Mouse (Mus musculus) intestine, embryonic 14.5 days (tissue): Measurements from ENCODE around the gene Tpst2. TPM values are rescaled to one million over a fixed set of nuclear protein-coding genes. Genes with fewer than 3 reads are reported as not detected.

Source experiments
- ATAC-seq: fragments of 200-750 bp; cut with Nextera tagmentation; replicated peaks from 2 replicates; pipeline ENCODE4 v1.8.0; 2017; ENCODE audit warnings: low read depth, moderate number of reproducible peaks, moderate TSS enrichment, moderate library complexity; ENCODE audit not compliant: low FRiP score, low TSS enrichment
- DNase-seq: peaks from one replicate; pipeline ENCODE4 v3.0.0-alpha.2; 2018; ENCODE audit warnings: low spot score
- H3K27ac ChIP-seq: fragments of 300-500 bp; sonication (generic); 2 replicates; pipeline ENCODE4 v1.5.1; 2014; ENCODE audit warnings: low read depth, mild to moderate bottlenecking, control low read depth
- H3K27me3 ChIP-seq: fragments of 300-500 bp; sonication (generic); replicated peaks from 2 replicates; pipeline ENCODE4 v1.6.1; 2014; ENCODE audit warnings: low read length, control low read depth; ENCODE audit not compliant: control insufficient read depth, insufficient read depth
- H3K36me3 ChIP-seq: fragments of 300-500 bp; sonication (generic); 2 replicates; pipeline ENCODE4 v1.6.1; 2014; ENCODE audit warnings: low read length, control low read depth; ENCODE audit not compliant: control insufficient read depth, insufficient read depth
- H3K4me1 ChIP-seq: fragments of 300-500 bp; sonication (generic); replicated peaks from 2 replicates; pipeline ENCODE4 v1.6.1; 2014; ENCODE audit warnings: low read length, control low read depth, mixed read lengths; ENCODE audit not compliant: control insufficient read depth, insufficient read depth
- H3K4me2 ChIP-seq: fragments of 300-500 bp; sonication (generic); 2 replicates; pipeline ENCODE4 v1.6.1; 2014; ENCODE audit warnings: low read length
- H3K4me3 ChIP-seq: fragments of 300-500 bp; sonication (generic); 2 replicates; pipeline ENCODE4 v1.5.1; 2014; ENCODE audit warnings: low read depth, low read length, control low read depth, mixed read lengths
- H3K9ac ChIP-seq: fragments of 300-500 bp; sonication (generic); 2 replicates; pipeline ENCODE4 v1.6.1; 2014; ENCODE audit warnings: mild to moderate bottlenecking, low read length
- H3K9me3 ChIP-seq: fragments of 300-500 bp; sonication (generic); 2 replicates; pipeline ENCODE4 v1.6.1; 2016; ENCODE audit warnings: low read length, control low read depth; ENCODE audit not compliant: control insufficient read depth
- WGBS: fragments of 180-500 bp; shearing (Covaris S2); extraction: QIAGEN DNeasy Blood & Tissue Kit; methylation state at CpG from one replicate; pipeline ENCODE4 v1.1.7; 2014; 5-methylcytosine and 5-hydroxymethylcytosine counted together
- polyA plus RNA-seq: library from polyadenylated mRNA; unstranded; fragments of >200 nt; fragmentation: Nextera tagmentation; extraction: Ambion mirVana; gene quantifications from 2 replicates; pipeline ENCODE4 v1.2.1, GENCODE M21; 2014

Gene Tpst2
- polyA plus RNA-seq, 1 experiment from 2014 or later, result 40.8 TPM

DNA sequence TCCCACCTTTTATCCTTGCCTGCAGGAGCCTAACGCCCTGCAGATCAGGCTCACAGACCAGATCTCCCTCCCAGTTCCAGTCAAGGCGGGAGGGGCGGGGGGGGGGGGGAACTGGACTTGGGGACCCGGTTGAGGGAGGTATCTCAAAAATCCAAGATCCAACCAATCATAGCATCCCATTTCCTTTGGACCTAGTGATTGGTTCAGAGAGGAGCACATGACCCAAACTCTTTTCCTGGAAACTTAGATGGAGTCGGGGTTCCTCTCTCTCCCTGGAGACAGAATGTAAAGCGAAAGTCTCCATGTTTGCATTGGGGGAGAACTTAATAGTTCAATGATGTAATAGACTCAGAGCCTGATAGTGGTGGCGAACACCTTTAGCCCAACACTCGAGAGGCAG lies 29.1 kb upstream of the Tpst2 start:
- Histone ChIP-seq H3K4me2 (no peak overlapping the region), H3K9ac (no peak overlapping the region), H3K4me1 (no peaks in the 10 kb centered on the region), H3K27ac (no peak overlapping the region), H3K36me3 (no peaks in the 10 kb centered on the region), H3K9me3 (no peaks in the 10 kb centered on the region), H3K4me3 (no peak overlapping the region), H3K27me3 (no peaks in the 10 kb centered on the region)
- DNase-seq, result no peak
- ATAC-seq, result no peak
- WGBS, result 37% methylated on average over 8 of the region's 8 CpGs

DNA sequence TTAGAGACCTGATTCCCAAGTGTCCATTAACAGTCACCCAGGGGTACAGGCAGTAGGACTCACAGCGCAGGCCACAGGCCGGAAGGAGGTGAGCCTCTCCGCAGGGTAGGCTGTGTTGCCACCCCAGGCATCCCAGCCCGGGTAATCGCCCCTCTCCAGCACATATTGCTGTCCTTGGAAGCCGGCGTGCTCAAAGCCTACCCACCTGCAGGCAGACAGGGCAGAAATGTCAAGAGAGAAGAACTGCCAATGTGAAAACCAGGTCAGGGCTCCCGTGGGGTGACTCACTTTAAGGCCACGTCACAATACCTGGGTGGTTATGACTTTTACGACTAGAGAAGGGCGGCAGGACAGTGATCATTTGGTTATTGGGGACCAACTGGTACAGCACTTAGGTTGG lies 27.4 kb upstream of the Tpst2 start:
- ATAC-seq, result no peak

DNA sequence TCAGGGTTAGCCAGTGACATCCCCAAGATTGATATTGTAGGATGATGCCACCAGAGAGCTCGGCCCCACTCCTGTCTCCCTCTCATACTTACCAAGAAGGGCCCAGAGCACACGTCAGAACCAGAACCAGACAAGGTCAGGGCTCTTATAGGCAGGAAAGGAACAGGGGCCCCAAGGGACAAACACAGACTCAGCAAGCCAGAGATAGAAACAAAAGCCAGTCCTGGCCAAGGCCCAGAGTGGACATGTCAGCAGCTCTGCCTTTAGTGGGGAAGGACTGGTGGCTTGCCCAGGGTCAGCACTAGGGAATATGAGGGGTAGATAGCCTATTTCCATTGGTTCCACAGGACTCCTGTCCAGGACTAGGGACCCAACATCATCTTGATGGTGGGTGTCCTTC lies 24.1 kb upstream of the Tpst2 start, which contains the start of gene Cryba4:
Cryba4 (minus strand) TSS at position 119 of the 400 bp plus-strand sequence.
- Histone ChIP-seq H3K27me3 (no peaks in the 10 kb centered on the region), H3K4me1 (no peaks in the 10 kb centered on the region), H3K9ac (no peak within 1 kb of the TSS), H3K4me3 (no peak within 1 kb of the TSS), H3K36me3 (no peaks in the 10 kb centered on the region), H3K4me2 (no peak within 1 kb of the TSS), H3K27ac (no peak within 1 kb of the TSS), H3K9me3 (no peaks in the 10 kb centered on the region)
- WGBS, result 52% methylated on average over 2 of the region's 2 CpGs
- ATAC-seq, result no peak
- DNase-seq, result no peak

More for the DNA sequence above, 27.4 kb upstream of the Tpst2 start:
- Histone ChIP-seq H3K9ac (no peak overlapping the region), H3K4me2 (no peak overlapping the region), H3K9me3 (no peaks in the 10 kb centered on the region), H3K27me3 (no peaks in the 10 kb centered on the region), H3K36me3 (no peaks in the 10 kb centered on the region), H3K27ac (no peak overlapping the region), H3K4me1 (no peaks in the 10 kb centered on the region), H3K4me3 (no peak overlapping the region)
- WGBS, result 87% methylated on average over 11 of the region's 11 CpGs
- no peak for DNase-seq

DNA sequence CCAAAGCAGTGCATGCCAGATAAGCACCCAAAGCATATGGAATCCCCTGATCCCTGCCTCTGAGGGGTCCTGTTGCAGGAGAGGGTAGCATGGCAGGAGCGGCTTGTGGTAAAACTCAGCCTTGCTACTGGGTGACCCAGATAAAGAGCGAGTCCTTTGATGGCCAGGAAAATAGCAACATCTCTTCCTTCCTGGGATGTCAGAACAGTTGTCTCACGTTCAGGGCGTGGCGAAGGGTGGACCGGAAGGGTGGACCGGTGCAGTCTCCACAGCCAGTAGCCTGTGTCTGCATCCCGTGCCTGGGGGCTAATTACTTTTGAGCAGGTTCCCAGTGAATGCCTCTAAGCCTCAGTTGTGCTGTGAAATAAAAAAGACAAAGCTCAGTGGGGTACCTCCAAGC lies 23.3 kb upstream of the Tpst2 start:
- 54% methylated on average over 8 of the region's 8 CpGs for WGBS
- H3K9me3 ChIP-seq, result no peaks in the 10 kb centered on the region
- H3K4me2 ChIP-seq, result no peak overlapping the region
- H3K9ac ChIP-seq, result no peak overlapping the region
- H3K36me3 ChIP-seq, result no peaks in the 10 kb centered on the region
- no peaks in the 10 kb centered on the region for H3K27me3 ChIP-seq
- no peak for ATAC-seq
- no peak overlapping the region for H3K4me3 ChIP-seq
- H3K27ac ChIP-seq, result no peak overlapping the region
- no peaks in the 10 kb centered on the region for H3K4me1 ChIP-seq
- DNase-seq, result no peak

DNA sequence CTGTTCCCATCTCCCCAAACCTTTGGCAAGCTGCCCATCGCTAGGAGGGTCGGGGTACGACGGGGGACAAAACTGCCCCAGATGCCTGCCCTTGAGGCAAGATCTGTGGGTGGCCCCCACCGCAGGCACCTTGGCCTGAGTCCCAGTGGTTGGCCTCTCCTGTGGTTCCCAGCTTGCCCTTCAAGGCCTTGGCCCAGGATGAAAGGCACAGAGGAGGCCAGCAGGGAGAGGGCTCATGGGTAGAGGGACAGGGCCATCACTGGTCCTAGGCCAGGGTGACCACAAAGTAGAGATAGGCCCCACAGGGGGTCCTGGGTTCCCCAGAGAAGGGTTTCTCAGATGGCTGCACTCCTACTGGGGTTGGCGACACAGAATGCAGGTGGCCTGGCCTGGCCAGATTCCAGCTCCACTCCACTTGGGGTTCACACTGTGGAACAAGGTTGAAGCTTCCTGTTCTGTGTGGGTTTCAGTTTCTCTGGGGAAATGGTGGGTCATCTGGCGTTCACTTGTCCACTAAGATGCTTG lies 22.1 kb upstream of the Tpst2 start:
- DNase-seq (no peak), ATAC-seq (no peak)
- no peaks in the 10 kb centered on the region for H3K4me1 ChIP-seq
- H3K4me3 ChIP-seq, result no peak overlapping the region
- H3K4me2 ChIP-seq, result no peak overlapping the region
- H3K9ac ChIP-seq, result no peak overlapping the region
- H3K9me3 ChIP-seq, result no peaks in the 10 kb centered on the region
- WGBS, result 71% methylated on average over 7 of the region's 7 CpGs
- no peaks in the 10 kb centered on the region for H3K36me3 ChIP-seq
- no peak overlapping the region for H3K27ac ChIP-seq
- no peaks in the 10 kb centered on the region for H3K27me3 ChIP-seq

DNA sequence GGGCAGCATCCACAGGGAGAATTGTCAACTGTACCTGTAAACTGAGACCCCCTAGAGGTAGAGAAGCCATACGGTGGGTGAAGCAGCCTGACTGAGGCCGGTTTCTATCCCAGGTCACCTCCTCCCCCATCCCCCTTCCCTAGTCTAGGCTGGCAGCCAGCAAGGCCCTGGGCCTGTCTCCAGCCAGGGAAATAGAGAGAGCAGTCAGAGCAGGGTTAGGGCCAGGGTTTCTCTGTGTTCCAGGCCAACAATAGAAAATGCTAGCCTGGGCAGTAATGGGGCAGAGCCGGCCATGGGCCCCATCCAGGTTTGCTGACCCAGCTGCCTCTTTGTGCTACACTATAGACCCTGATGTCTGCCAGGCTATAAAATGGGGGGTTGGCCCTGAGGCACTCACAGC lies 21.1 kb upstream of the Tpst2 start, which contains the start of gene Crybb1:
Crybb1 (plus strand) TSS at position 390 of the 400 bp plus-strand sequence.
- ATAC-seq, result no peak
- no peaks in the 10 kb centered on the region for H3K4me1 ChIP-seq
- H3K9ac ChIP-seq, result no peak within 1 kb of the TSS
- DNase-seq, result no peak
- H3K27me3 ChIP-seq, result no peaks in the 10 kb centered on the region
- H3K27ac ChIP-seq, result no peak within 1 kb of the TSS
- 50% methylated on average over 3 of the region's 3 CpGs for WGBS
- no peak within 1 kb of the TSS for H3K4me3 ChIP-seq
- no peaks in the 10 kb centered on the region for H3K9me3 ChIP-seq
- H3K4me2 ChIP-seq, result no peak within 1 kb of the TSS
- H3K36me3 ChIP-seq, result no peaks in the 10 kb centered on the region

DNA sequence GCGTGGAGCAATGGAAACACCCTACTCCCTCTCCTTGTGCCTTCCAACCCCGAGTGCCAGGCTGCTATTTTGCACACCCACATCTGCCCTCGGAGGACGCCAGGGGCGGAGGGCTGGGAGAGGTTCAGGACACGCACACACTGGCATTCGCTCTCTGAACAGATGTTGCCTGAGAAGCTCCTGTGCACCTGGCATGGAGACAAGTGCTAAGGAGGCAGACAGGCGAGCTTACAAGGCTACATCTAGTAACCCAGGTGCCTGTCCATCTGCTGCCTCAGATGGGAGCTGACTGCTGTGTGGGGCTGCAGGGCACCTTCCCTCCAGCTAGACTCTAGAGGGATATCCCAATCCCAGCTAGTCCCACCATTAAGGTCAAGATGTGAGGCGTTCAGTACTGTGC lies 20.0 kb upstream of the Tpst2 start:
- Histone ChIP-seq H3K9ac (no peak overlapping the region), H3K4me3 (no peak overlapping the region), H3K36me3 (no peaks in the 10 kb centered on the region), H3K4me2 (no peak overlapping the region), H3K4me1 (no peaks in the 10 kb centered on the region), H3K27ac (no peak overlapping the region), H3K27me3 (no peaks in the 10 kb centered on the region), H3K9me3 (no peaks in the 10 kb centered on the region)
- ATAC-seq (no peak), DNase-seq (no peak)
- 77% methylated on average over 9 of the region's 9 CpGs for WGBS

DNA sequence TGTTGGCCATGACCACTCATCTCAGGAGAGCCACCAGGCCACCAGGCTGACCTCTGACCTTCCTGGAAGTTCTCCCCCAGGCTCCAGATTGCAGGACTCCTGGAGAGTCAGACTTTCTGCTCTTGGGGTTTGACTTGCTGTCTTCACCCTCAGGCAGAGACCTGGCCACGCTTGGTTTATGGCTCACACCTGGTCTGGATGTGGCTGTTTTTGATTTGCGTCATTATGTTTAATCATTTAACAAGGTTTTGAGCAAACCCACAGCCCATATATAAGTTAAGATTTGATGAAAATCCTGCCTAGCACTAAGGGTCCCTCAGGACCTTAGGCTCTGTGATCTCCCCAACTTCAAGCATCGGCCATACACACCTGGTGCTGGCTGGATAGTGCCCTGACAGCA lies 18.6 kb upstream of the Tpst2 start:
- Histone ChIP-seq H3K4me1 (no peaks in the 10 kb centered on the region), H3K9me3 (no peaks in the 10 kb centered on the region), H3K4me2 (no peak overlapping the region), H3K27me3 (no peaks in the 10 kb centered on the region), H3K36me3 (no peaks in the 10 kb centered on the region), H3K27ac (no peak overlapping the region), H3K4me3 (no peak overlapping the region), H3K9ac (no peak overlapping the region)
- DNase-seq (no peak), ATAC-seq (no peak)
- 77% methylated on average over 3 of the region's 3 CpGs for WGBS

DNA sequence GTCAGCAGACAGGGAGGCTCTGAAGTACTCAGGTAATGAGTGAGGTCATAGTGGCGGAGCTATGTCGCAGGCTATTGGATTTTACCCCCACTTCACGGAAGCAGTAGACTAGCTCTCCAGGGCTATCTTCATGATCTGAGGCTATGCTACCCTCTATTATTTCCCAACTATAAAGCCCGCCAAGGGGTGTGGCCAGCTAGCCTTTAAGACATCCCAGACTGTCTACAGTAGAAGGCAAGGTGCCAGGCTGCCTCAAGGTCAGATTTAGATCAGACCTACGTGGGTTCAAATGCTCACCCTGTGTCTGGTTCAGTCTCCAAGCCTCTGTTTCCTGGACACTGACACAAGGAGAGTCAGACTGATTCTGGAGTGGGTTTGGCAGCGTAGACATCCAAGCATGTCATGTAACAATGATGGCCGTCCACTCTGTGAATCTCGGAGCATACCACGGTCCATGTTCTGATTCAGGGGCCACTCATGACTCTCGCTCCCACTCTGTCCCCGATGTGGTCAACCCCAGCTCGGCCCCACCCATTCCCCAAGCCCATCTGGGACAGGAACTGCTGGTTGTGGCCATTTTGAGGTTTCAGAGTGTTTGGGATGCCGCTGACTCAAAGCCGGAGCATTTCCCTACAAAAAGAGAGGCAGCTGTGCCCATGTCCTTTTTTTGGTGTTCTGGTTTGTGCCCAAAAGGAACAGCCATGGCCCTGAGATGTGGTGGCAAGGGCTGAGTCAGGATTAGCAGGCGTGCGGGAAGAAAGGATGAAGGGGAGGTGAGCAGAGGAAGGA lies 16.4 kb upstream of the Tpst2 start:
- Histone ChIP-seq H3K9me3 (no peaks in the 10 kb centered on the region), H3K27ac (no peak overlapping the region), H3K4me2 (no peak overlapping the region), H3K27me3 (no peaks in the 10 kb centered on the region), H3K9ac (no peak overlapping the region), H3K4me3 (no peak overlapping the region), H3K36me3 (no peaks in the 10 kb centered on the region), H3K4me1 (no peaks in the 10 kb centered on the region)
- ATAC-seq, result 0 out of 2 replicates have a peak, but pooled peaks have one; percentile 43
- no peak for DNase-seq
- WGBS, result 88% methylated on average over 16 of the region's 16 CpGs
